23 mouse cellular contexts compared by ENCODE assay signal in the genomic region with DNA sequence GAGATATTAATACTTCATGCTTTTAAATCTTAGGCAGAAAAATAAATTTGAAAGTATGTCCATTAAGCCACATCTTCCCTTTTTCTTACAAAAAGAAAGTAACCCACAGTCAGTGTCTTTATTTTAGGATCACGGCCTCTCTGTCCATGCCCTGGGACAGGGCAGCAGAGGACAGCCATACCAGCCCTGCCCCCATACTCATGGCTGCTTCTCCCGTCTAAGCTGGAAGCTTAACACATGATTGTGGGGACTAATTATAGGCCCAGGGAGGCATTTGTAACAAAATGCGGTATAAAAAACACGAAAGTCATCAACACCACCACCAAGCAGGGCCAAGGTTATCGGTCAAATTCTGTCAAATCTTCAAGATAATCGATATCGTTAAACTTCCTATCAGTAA. TPM values are rescaled to one million over a fixed set of nuclear protein-coding genes. Genes with fewer than 3 reads are reported as not detected.
DNase-seq lines count a peak whose midpoint lies in the region; ATAC-seq and TF ChIP-seq lines count a peak whose summit lies in the region.
"Had no signal": no experiment of that assay in that cellular context is flagged by ENCODE, and none has a peak within 500 bp of the region (broad histone marks: within the 10 kb centered on the region; RNA-seq: fewer than 3 reads in every experiment).

No protein-coding gene starts in this region.

- no peaks in the 10 kb centered on the region for H3K27me3 ChIP-seq in heart, embryonic 10.5 days (ENCODE audit: insufficient read depth, poor library complexity, severe bottlenecking)
- H3K27me3 ChIP-seq in heart, postnatal 0 days (ENCODE audit: control insufficient read depth, insufficient read depth, low read length): no peaks in the 10 kb centered on the region
- H3K27me3 ChIP-seq in midbrain, embryonic 11.5 days (ENCODE audit: control insufficient read depth, insufficient read depth, low read length): no peaks in the 10 kb centered on the region
- H3K27me3 ChIP-seq: CH12.LX; embryonic facial prominence, embryonic 15.5 days; hindbrain, embryonic 12.5 days; Patski had no signal

- no peak overlapping the region for H3K27ac ChIP-seq in heart, embryonic 10.5 days
- peak overlapping the region; percentile 72 for H3K27ac ChIP-seq in heart, postnatal 0 days (ENCODE audit: low read depth)
- no peak overlapping the region for H3K27ac ChIP-seq in midbrain, embryonic 11.5 days (ENCODE audit: low read depth, low read length)
- H3K27ac ChIP-seq: embryonic facial prominence, embryonic 15.5 days; forebrain, embryonic 10.5 days; hindbrain, embryonic 12.5 days had no signal

- no peak overlapping the region for H3K9ac ChIP-seq in heart, postnatal 0 days (replicated peaks; ENCODE audit: low read depth, low read length)
- H3K9ac ChIP-seq in midbrain, embryonic 11.5 days (ENCODE audit: low read length): no peak overlapping the region
- H3K9ac ChIP-seq: embryonic facial prominence, embryonic 15.5 days; hindbrain, embryonic 12.5 days had no signal

- TF ChIP-seq CTCF in heart, postnatal 0 days (IDR thresholded peaks at IDR 0.05; ENCODE audit: low read depth): no peak

- peak; percentile 79 for ATAC-seq in heart, postnatal 0 days (ENCODE audit: insufficient read depth, low read depth)
- ATAC-seq in midbrain, embryonic 11.5 days (ENCODE audit: low FRiP score): no peak
- ATAC-seq: activated CD4-positive, CD25-positive, alpha-beta regulatory T cell, adult 4 months; forebrain, embryonic 14.5 days; hindbrain, embryonic 16.5 days; inflammation-experienced regulatory T-cells, adult 6 months; Patski had no signal

- H3K4me2 ChIP-seq in heart, postnatal 0 days (ENCODE audit: low read depth, low read length): no peak overlapping the region
- no peak overlapping the region for H3K4me2 ChIP-seq in midbrain, embryonic 11.5 days
- H3K4me2 ChIP-seq: embryonic facial prominence, embryonic 15.5 days; hindbrain, embryonic 12.5 days had no signal

- peaks cover 76% of the 10 kb centered on the region for H3K36me3 ChIP-seq in heart, embryonic 10.5 days
- peaks cover 69% of the 10 kb centered on the region for H3K36me3 ChIP-seq in heart, postnatal 0 days (replicated peaks; ENCODE audit: control insufficient read depth, insufficient read depth, low read length)
- peaks cover 16% of the 10 kb centered on the region for H3K36me3 ChIP-seq in midbrain, embryonic 11.5 days (ENCODE audit: control insufficient read depth, insufficient read depth, low read length)

- H3K4me1 ChIP-seq in heart, embryonic 10.5 days: peaks cover 12% of the 10 kb centered on the region; the same call in 1 of the 2 replicates
- H3K4me1 ChIP-seq in heart, postnatal 0 days (ENCODE audit: control insufficient read depth, insufficient read depth): 0 out of 2 replicates have a peak, but pooled peaks cover 8% of the 10 kb centered on the region
- H3K4me1 ChIP-seq in midbrain, embryonic 11.5 days (ENCODE audit: control insufficient read depth, insufficient read depth, low read length): peaks cover 4% of the 10 kb centered on the region
- H3K4me1 ChIP-seq: embryonic facial prominence, embryonic 15.5 days had no signal

- no peaks in the 10 kb centered on the region for H3K9me3 ChIP-seq in heart, embryonic 10.5 days
- no peaks in the 10 kb centered on the region for H3K9me3 ChIP-seq in heart, postnatal 0 days (replicated peaks; ENCODE audit: control insufficient read depth, low read length)
- no peaks in the 10 kb centered on the region for H3K9me3 ChIP-seq in midbrain, embryonic 11.5 days (ENCODE audit: control insufficient read depth, low read length)
- H3K9me3 ChIP-seq: embryonic facial prominence, embryonic 15.5 days; hindbrain, embryonic 12.5 days had no signal

- TF ChIP-seq EP300 in heart, postnatal 0 days (IDR thresholded peaks at IDR 0.05; ENCODE audit: low read depth): no peak

- WGBS in heart, embryonic 10.5 days: 90% methylated on average over 7 of the region's 7 CpGs
- 69% methylated on average over 7 of the region's 7 CpGs for WGBS in heart, postnatal 0 days
- WGBS in midbrain, embryonic 11.5 days: 98% methylated on average over 7 of the region's 7 CpGs

- no peak overlapping the region for H3K4me3 ChIP-seq in heart, embryonic 10.5 days
- H3K4me3 ChIP-seq in heart, postnatal 0 days (ENCODE audit: low read depth, low read length): no peak overlapping the region
- no peak overlapping the region for H3K4me3 ChIP-seq in midbrain, embryonic 11.5 days (ENCODE audit: low read depth, low read length)
- H3K4me3 ChIP-seq: embryonic facial prominence, embryonic 15.5 days; erythroblast, embryonic 14.5 days; forebrain, embryonic 10.5 days; hindbrain, embryonic 12.5 days had no signal

- peak; percentile 49 to 61 for DNase-seq in heart, adult 18-20 months
- DNase-seq in heart, embryonic 10.5 days (ENCODE audit: low spot score): no peak
- peak; percentile 27 for DNase-seq in testis, postnatal 10 days (ENCODE audit: low spot score)
- no peak for DNase-seq in testis, postnatal 14 days (ENCODE audit: low spot score)
- no peak for DNase-seq in heart, postnatal 0 days (ENCODE audit: low spot score)
- no peak for DNase-seq in adrenal gland, postnatal 10 days
- DNase-seq in midbrain, embryonic 11.5 days (ENCODE audit: low spot score, missing footprints): no peak
- DNase-seq: adrenal gland, postnatal 25 days; cerebellum, adult 18-20 months; cerebellum, adult 9-11 months; gastrocnemius, postnatal 36 days; kidney, adult 11 months; kidney, adult 9 months had no signal

RNA-seq across cellular contexts. Expression of a gene that starts 13.1 kb away (rescaled TPM):
- total RNA-seq in heart, adult 18-20 months (2021): 100 to 1,000 TPM; 729 to 736 TPM
- polyA plus RNA-seq in heart, embryonic 10.5 days (2016; fragmentation: Nextera tagmentation; extraction: Ambion mirVana): 244 and 290 TPM in 2 replicates
- 624 and 648 TPM in 2 replicates for total RNA-seq in heart, postnatal 0 days (2014; rRNA removed; ENCODE audit: low replicate concordance)
- 605 and 617 TPM in 2 replicates for polyA plus RNA-seq in heart, postnatal 0 days (2015; fragmentation: Nextera tagmentation; extraction: Ambion mirVana)
- 100 to 1,000 TPM; 163 to 165 TPM for total RNA-seq in adrenal gland, postnatal 10 days (2021)
- 84.1 and 88.6 TPM in 2 replicates for polyA plus RNA-seq in midbrain, embryonic 11.5 days (2014; fragmentation: Nextera tagmentation; extraction: Ambion mirVana)

RNA-seq across cellular contexts. Expression of a gene that starts 21.9 kb away (rescaled TPM):
- total RNA-seq in heart, adult 18-20 months (2021): 10 to 100 TPM; 10.7 to 11.3 TPM
- polyA plus RNA-seq in heart, embryonic 10.5 days (2016; fragmentation: Nextera tagmentation; extraction: Ambion mirVana): 13.5 and 14.3 TPM in 2 replicates
- total RNA-seq in heart, postnatal 0 days (2014; rRNA removed; ENCODE audit: low replicate concordance): 8.7 and 12.5 TPM in 2 replicates
- 7.2 and 7.8 TPM in 2 replicates for polyA plus RNA-seq in heart, postnatal 0 days (2015; fragmentation: Nextera tagmentation; extraction: Ambion mirVana)
- 10 to 100 TPM; 12.9 to 15.5 TPM for total RNA-seq in adrenal gland, postnatal 10 days (2021)
- 16.5 and 17.2 TPM in 2 replicates for polyA plus RNA-seq in midbrain, embryonic 11.5 days (2014; fragmentation: Nextera tagmentation; extraction: Ambion mirVana)

RNA-seq across cellular contexts. Expression of a gene that starts 50.1 kb away (rescaled TPM):
- total RNA-seq in heart, adult 18-20 months (2021): 10 to 100 TPM; 90.8 to 97.5 TPM
- 321 and 398 TPM in 2 replicates for polyA plus RNA-seq in heart, embryonic 10.5 days (2016; fragmentation: Nextera tagmentation; extraction: Ambion mirVana)
- 65.4 and 65.9 TPM in 2 replicates for total RNA-seq in heart, postnatal 0 days (2014; rRNA removed; ENCODE audit: low replicate concordance)
- 283 and 292 TPM in 2 replicates for polyA plus RNA-seq in heart, postnatal 0 days (2015; fragmentation: Nextera tagmentation; extraction: Ambion mirVana)
- 100 to 1,000 TPM; 154 to 168 TPM for total RNA-seq in adrenal gland, postnatal 10 days (2021)
- 398 and 408 TPM in 2 replicates for polyA plus RNA-seq in midbrain, embryonic 11.5 days (2014; fragmentation: Nextera tagmentation; extraction: Ambion mirVana)

Comparison
In these comparisons a context has a peak if more than half of its experiments do, and no peak if none do; other contexts are left out.
1. DNase-seq: peak in heart, adult 18-20 months (2 of 2) and testis, postnatal 10 days (single experiment); none in heart, embryonic 10.5 days (single experiment), testis, postnatal 14 days (single experiment), heart, postnatal 0 days (single experiment), adrenal gland, postnatal 10 days (single experiment) and midbrain, embryonic 11.5 days (single experiment).